In the genomic region with DNA sequence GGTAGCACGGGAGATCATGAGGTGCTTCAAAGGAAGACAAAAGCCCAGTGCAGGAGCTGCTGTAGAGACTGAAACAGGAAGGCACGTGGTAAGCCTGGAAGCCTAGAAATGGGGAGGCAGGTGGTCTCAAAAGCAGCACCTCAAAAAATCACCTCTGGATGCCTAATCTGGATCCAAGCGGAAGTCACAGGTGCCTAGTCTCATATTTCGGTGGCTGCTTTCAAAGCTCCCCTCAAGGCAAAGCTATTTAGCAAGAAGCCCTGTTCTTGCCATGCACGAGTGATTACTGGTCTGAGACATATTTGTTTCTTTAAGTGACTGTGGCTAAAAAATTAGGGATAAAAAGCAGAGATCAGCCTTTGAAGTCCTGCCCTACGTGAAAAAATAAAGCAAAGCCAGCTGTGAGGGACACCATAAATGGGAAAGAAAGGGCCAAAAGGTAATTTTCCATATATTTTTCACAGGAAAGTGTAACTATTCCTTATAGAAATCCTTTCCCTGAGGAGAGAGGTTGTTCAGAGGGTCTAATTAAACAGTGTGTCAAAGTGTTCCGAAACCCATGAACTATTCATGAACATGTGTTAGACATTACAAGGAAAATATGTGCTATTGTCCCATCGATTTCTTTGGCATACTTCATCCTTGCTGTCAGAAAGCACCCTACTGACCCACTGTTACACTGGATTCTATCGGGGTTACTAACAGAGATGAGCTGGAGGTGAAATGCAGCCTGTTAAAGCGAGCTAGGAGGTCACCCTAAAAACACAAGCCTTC, we compare ENCODE assay signal across 14 mouse cellular contexts.
DNase-seq lines count a peak whose midpoint lies in the region; ATAC-seq and TF ChIP-seq lines count a peak whose summit lies in the region.
"Had no signal": no experiment of that assay in that cellular context is flagged by ENCODE, and none has a peak within 500 bp of the region (broad histone marks: within the 10 kb centered on the region; RNA-seq: fewer than 3 reads in every experiment).

No protein-coding gene starts in this region.

- 53% methylated on average over 10 of the region's 10 CpGs for WGBS in heart, adult 2 months
- WGBS in midbrain, embryonic 15.5 days, result 35% methylated on average over 10 of the region's 10 CpGs
- WGBS in midbrain, embryonic 11.5 days, result 52% methylated on average over 10 of the region's 10 CpGs
- WGBS in heart, embryonic 15.5 days, result 46% methylated on average over 10 of the region's 10 CpGs
- 18% methylated on average over 10 of the region's 10 CpGs for WGBS in limb, embryonic 13.5 days

- TF ChIP-seq EP300 in heart, adult 2 months (IDR thresholded peaks at IDR 0.05; ENCODE audit: insufficient read depth, low read depth, low read length), result no peak

- peak; percentile 50 for ATAC-seq in midbrain, embryonic 15.5 days (replicated peaks)
- no peak for ATAC-seq in midbrain, embryonic 11.5 days (ENCODE audit: low FRiP score)
- ATAC-seq in heart, embryonic 15.5 days (replicated peaks; ENCODE audit: insufficient number of reproducible peaks, insufficient read depth, low FRiP score, low read depth), result 0 out of 2 replicates have a peak, but pooled peaks have one; percentile 10
- ATAC-seq in limb, embryonic 13.5 days (ENCODE audit: low FRiP score, low read depth), result peak; percentile 64

- peaks cover 2% of the 10 kb centered on the region for H3K4me1 ChIP-seq in heart, adult 2 months (ENCODE audit: control insufficient read depth, insufficient read depth, low read length)
- H3K4me1 ChIP-seq in midbrain, embryonic 15.5 days, result peaks cover 18% of the 10 kb centered on the region
- H3K4me1 ChIP-seq in midbrain, embryonic 11.5 days (ENCODE audit: control insufficient read depth, insufficient read depth, low read length), result no peaks in the 10 kb centered on the region
- H3K4me1 ChIP-seq in heart, embryonic 15.5 days (replicated peaks), result peaks cover 18% of the 10 kb centered on the region
- H3K4me1 ChIP-seq in limb, embryonic 13.5 days, result peaks cover 25% of the 10 kb centered on the region

- no peak overlapping the region for H3K9ac ChIP-seq in heart, adult 2 months (ENCODE audit: low read depth, low read length)
- no peak overlapping the region for H3K9ac ChIP-seq in midbrain, embryonic 15.5 days
- H3K9ac ChIP-seq in midbrain, embryonic 11.5 days (ENCODE audit: low read length), result no peak overlapping the region
- H3K9ac ChIP-seq in heart, embryonic 15.5 days, result no peak overlapping the region
- H3K9ac ChIP-seq in limb, embryonic 13.5 days, result no peak overlapping the region
- H3K9ac ChIP-seq: embryonic facial prominence, embryonic 13.5 days; limb, embryonic 15.5 days had no signal

- H3K79me2 ChIP-seq in heart, adult 2 months (replicated peaks; ENCODE audit: control insufficient read depth, insufficient read depth, low read length), result no peaks in the 10 kb centered on the region

- no peak overlapping the region for H3K4me2 ChIP-seq in midbrain, embryonic 15.5 days
- no peak overlapping the region for H3K4me2 ChIP-seq in midbrain, embryonic 11.5 days
- H3K4me2 ChIP-seq in heart, embryonic 15.5 days, result peak overlapping the region; percentile 20; the same call in 1 of the 2 replicates
- H3K4me2 ChIP-seq in limb, embryonic 13.5 days (replicated peaks), result no peak overlapping the region
- H3K4me2 ChIP-seq: embryonic facial prominence, embryonic 13.5 days; limb, embryonic 15.5 days had no signal

- no peak for TF ChIP-seq POLR2A in heart, adult 2 months (IDR thresholded peaks at IDR 0.05; ENCODE audit: insufficient read depth, low read depth, low read length)

- H3K27ac ChIP-seq in heart, adult 2 months, result peak overlapping the region; percentile 44; the same call in 1 of the 2 replicates
- no peak overlapping the region for H3K27ac ChIP-seq in midbrain, embryonic 15.5 days
- no peak overlapping the region for H3K27ac ChIP-seq in midbrain, embryonic 11.5 days (ENCODE audit: low read depth, low read length)
- H3K27ac ChIP-seq in heart, embryonic 15.5 days, result 0 out of 2 replicates have a peak overlapping the region, but pooled peaks have one; percentile 6
- no peak overlapping the region for H3K27ac ChIP-seq in limb, embryonic 13.5 days
- H3K27ac ChIP-seq: embryonic facial prominence, embryonic 13.5 days; limb, embryonic 15.5 days had no signal

- H3K36me3 ChIP-seq in heart, adult 2 months (ENCODE audit: control insufficient read depth, insufficient read depth, low read length), result no peaks in the 10 kb centered on the region; the same call in 1 of the 2 replicates
- H3K36me3 ChIP-seq in midbrain, embryonic 15.5 days (replicated peaks), result no peaks in the 10 kb centered on the region
- H3K36me3 ChIP-seq in midbrain, embryonic 11.5 days (ENCODE audit: control insufficient read depth, insufficient read depth, low read length), result no peaks in the 10 kb centered on the region
- H3K36me3 ChIP-seq in heart, embryonic 15.5 days, result no peaks in the 10 kb centered on the region
- no peaks in the 10 kb centered on the region for H3K36me3 ChIP-seq in limb, embryonic 13.5 days
- H3K36me3 ChIP-seq: embryonic facial prominence, embryonic 13.5 days; G1E; limb, embryonic 15.5 days had no signal

- 0 out of 2 replicates have a peak overlapping the region, but pooled peaks have one; percentile 14 for H3K4me3 ChIP-seq in heart, adult 2 months
- no peak overlapping the region for H3K4me3 ChIP-seq in midbrain, embryonic 15.5 days
- no peak overlapping the region for H3K4me3 ChIP-seq in midbrain, embryonic 11.5 days (ENCODE audit: low read depth, low read length)
- no peak overlapping the region for H3K4me3 ChIP-seq in heart, embryonic 15.5 days
- H3K4me3 ChIP-seq in limb, embryonic 13.5 days, result no peak overlapping the region
- H3K4me3 ChIP-seq: embryonic facial prominence, embryonic 13.5 days; limb, embryonic 15.5 days had no signal

- intact Hi-C loops in heart, adult 2 months (cut with DNase I), result loop anchor here (5.0 kb wide), 1 partner anchor 62 kb away; no protein-coding TSS in a partner anchor
- intact Hi-C loops in heart, postnatal 25 days (cut with DNase I), result loop anchor here (5.0 kb wide), 1 partner anchor 62 kb away; no protein-coding TSS in a partner anchor
- intact Hi-C loops in left cerebral cortex, postnatal 4 days (cut with DNase I), result no loop called here

- no peak for DNase-seq in heart, adult 2 months
- DNase-seq in heart, postnatal 25 days (ENCODE audit: low spot score), result no peak
- DNase-seq in midbrain, embryonic 11.5 days (ENCODE audit: low spot score, missing footprints), result no peak
- no peak for DNase-seq in gastrocnemius, adult 18-20 months (ENCODE audit: low spot score)
- DNase-seq in left cerebral cortex, postnatal 4 days, result no peak
- DNase-seq: cerebellum, adult 11-12 months; kidney, adult 8-10 months; lung, adult 2 months had no signal

- H3K27me3 ChIP-seq in heart, adult 2 months (ENCODE audit: control insufficient read depth, insufficient read depth, low read length), result no peaks in the 10 kb centered on the region
- no peaks in the 10 kb centered on the region for H3K27me3 ChIP-seq in midbrain, embryonic 15.5 days (replicated peaks)
- H3K27me3 ChIP-seq in midbrain, embryonic 11.5 days (ENCODE audit: control insufficient read depth, insufficient read depth, low read length), result no peaks in the 10 kb centered on the region
- H3K27me3 ChIP-seq in heart, embryonic 15.5 days, result no peaks in the 10 kb centered on the region
- no peaks in the 10 kb centered on the region for H3K27me3 ChIP-seq in limb, embryonic 13.5 days
- H3K27me3 ChIP-seq: limb, embryonic 15.5 days had no signal

- H3K9me3 ChIP-seq in midbrain, embryonic 15.5 days, result no peaks in the 10 kb centered on the region
- H3K9me3 ChIP-seq in midbrain, embryonic 11.5 days (ENCODE audit: control insufficient read depth, low read length), result no peaks in the 10 kb centered on the region
- no peaks in the 10 kb centered on the region for H3K9me3 ChIP-seq in heart, embryonic 15.5 days (replicated peaks)
- H3K9me3 ChIP-seq in limb, embryonic 13.5 days, result no peaks in the 10 kb centered on the region
- H3K9me3 ChIP-seq: embryonic facial prominence, embryonic 13.5 days; G1E; limb, embryonic 15.5 days had no signal

- TF ChIP-seq CTCF in heart, adult 2 months (IDR thresholded peaks at IDR 0.05), result no peak

Comparison
In these comparisons a context has a peak if more than half of its experiments do, and no peak if none do; other contexts are left out.
1. H3K27ac ChIP-seq: peak in heart, adult 2 months (single experiment) and heart, embryonic 15.5 days (single experiment); none in midbrain, embryonic 15.5 days (single experiment), midbrain, embryonic 11.5 days (single experiment) and limb, embryonic 13.5 days (single experiment).